Mouse (Mus musculus) liver, embryonic 16.5 days (tissue): ENCODE results near the gene Plb1. TPM values are rescaled to one million over a fixed set of nuclear protein-coding genes. Genes with fewer than 3 reads are reported as not detected.

ENCODE experiments used
- ATAC-seq: fragments of 200-750 bp; cut with Nextera tagmentation; 2 replicates; pipeline ENCODE4 v1.8.0; 2017; ENCODE audit warnings: low read depth, mild to moderate bottlenecking, moderate number of reproducible peaks, moderate library complexity
- H3K27ac ChIP-seq: fragments of 300-500 bp; sonication (generic); 2 replicates; pipeline ENCODE4 v1.5.1; 2014; ENCODE audit warnings: mild to moderate bottlenecking, low read length
- H3K27me3 ChIP-seq: fragments of 300-500 bp; sonication (generic); 2 replicates; pipeline ENCODE4 v1.6.1; 2014; ENCODE audit warnings: low read depth, low read length, mixed read lengths; ENCODE audit not compliant: control insufficient read depth, insufficient read depth
- H3K36me3 ChIP-seq: fragments of 300-500 bp; sonication (generic); 2 replicates; pipeline ENCODE4 v1.6.1; 2014; ENCODE audit warnings: mild to moderate bottlenecking; ENCODE audit not compliant: control insufficient read depth, insufficient read depth
- H3K4me1 ChIP-seq: fragments of 300-500 bp; sonication (generic); 2 replicates; pipeline ENCODE4 v1.6.1; 2014; ENCODE audit warnings: low read depth, low read length, mixed read lengths; ENCODE audit not compliant: control insufficient read depth
- H3K4me2 ChIP-seq: fragments of 300-500 bp; sonication (generic); 2 replicates; pipeline ENCODE4 v1.6.1; 2014; ENCODE audit warnings: low read depth, low read length, mixed read lengths
- H3K4me3 ChIP-seq: fragments of 300-500 bp; sonication (generic); 2 replicates; pipeline ENCODE4 v1.5.1; 2014; ENCODE audit warnings: low read depth, mild to moderate bottlenecking, low read length
- H3K9ac ChIP-seq: fragments of 300-500 bp; sonication (generic); 2 replicates; pipeline ENCODE4 v1.6.1; 2014; ENCODE audit warnings: low read depth, low read length
- H3K9me3 ChIP-seq: fragments of 300-500 bp; sonication (generic); replicated peaks from 2 replicates; pipeline ENCODE4 v1.6.1; 2016; ENCODE audit warnings: low read length; ENCODE audit not compliant: control insufficient read depth
- WGBS: fragments of 180-500 bp; shearing (Covaris S2); extraction: QIAGEN DNeasy Blood & Tissue Kit; methylation state at CpG from one replicate; pipeline ENCODE4 v1.1.7; 2014; ENCODE audit not compliant: insufficient replicate concordance; 5-methylcytosine and 5-hydroxymethylcytosine counted together
- polyA plus RNA-seq: library from polyadenylated mRNA; unstranded; fragments of >200 nt; fragmentation: Nextera tagmentation; extraction: Ambion mirVana; gene quantifications from 2 replicates; pipeline ENCODE4 v1.2.1, GENCODE M21; 2015

The Plb1 gene
- polyA plus RNA-seq, 1 experiment from 2014 or later, result 0.35 TPM

DNA sequence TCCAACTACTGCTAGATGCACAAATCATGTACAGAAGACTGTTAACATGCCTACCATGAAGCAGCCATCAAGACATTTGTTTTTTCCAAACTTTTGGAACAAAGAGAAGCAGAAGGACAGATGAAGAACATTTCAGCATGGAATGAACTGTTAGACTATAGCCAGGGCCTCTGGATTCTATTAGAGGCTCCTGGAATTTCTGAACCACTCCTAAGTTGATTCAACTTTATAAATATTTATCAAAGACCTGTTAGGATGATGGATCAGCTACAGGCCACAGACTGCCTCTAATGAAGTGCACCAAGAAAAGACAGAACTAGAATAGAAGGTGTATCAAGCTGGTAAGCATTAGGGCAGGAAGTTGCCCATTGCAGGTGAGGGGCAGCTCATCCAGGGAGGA is 156.1 kb downstream of the Plb1 start:
- no peaks in the 10 kb centered on the region for H3K27me3 ChIP-seq
- no peaks in the 10 kb centered on the region for H3K36me3 ChIP-seq
- no peak for ATAC-seq
- H3K4me1 ChIP-seq, result no peaks in the 10 kb centered on the region
- H3K27ac ChIP-seq, result no peak overlapping the region
- H3K9ac ChIP-seq, result no peak overlapping the region
- no peak overlapping the region for H3K4me3 ChIP-seq
- H3K4me2 ChIP-seq, result no peak overlapping the region
- no peaks in the 10 kb centered on the region for H3K9me3 ChIP-seq

- H3K4me1 ChIP-seq, result no peaks in the 10 kb centered on the region
- 31% methylated on average over 5 of the region's 5 CpGs for WGBS
Measured at GRCm38 (mm10) chr5:32390295-32390694, 157.8 kb downstream of the Plb1 start.

DNA sequence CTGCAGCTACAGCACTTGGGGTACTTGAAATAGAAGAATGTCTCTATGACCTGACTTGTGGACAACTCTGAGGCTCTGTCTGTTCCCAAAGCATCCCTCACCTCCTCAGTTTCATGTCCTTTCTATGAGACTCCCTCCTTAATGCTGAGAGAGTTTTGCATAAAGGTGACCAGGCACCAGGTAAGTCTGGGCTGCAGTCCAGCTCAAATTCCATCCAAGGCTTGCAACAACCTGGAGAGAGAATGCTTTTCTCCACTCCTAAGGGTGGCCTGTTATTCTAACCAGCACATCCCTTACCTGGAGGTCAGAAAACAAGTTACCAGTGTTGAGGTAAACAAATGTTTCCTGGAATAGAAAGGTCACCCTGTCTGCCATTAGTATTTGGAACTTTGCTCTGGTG is 159.8 kb downstream of the Plb1 start:
- no peaks in the 10 kb centered on the region for H3K36me3 ChIP-seq
- no peaks in the 10 kb centered on the region for H3K27me3 ChIP-seq
- H3K4me1 ChIP-seq, result no peaks in the 10 kb centered on the region
- no peak overlapping the region for H3K27ac ChIP-seq
- H3K4me3 ChIP-seq, result no peak overlapping the region
- no peak overlapping the region for H3K4me2 ChIP-seq
- no peak for ATAC-seq
- H3K9me3 ChIP-seq, result no peaks in the 10 kb centered on the region
- no peak overlapping the region for H3K9ac ChIP-seq

More at GRCm38 (mm10) chr5:32390295-32390694, 157.8 kb downstream of the Plb1 start:
- Histone ChIP-seq H3K9ac (no peak overlapping the region), H3K36me3 (no peaks in the 10 kb centered on the region), H3K27ac (no peak overlapping the region), H3K4me3 (no peak overlapping the region), H3K4me2 (no peak overlapping the region), H3K27me3 (no peaks in the 10 kb centered on the region), H3K9me3 (no peaks in the 10 kb centered on the region)
- ATAC-seq, result no peak

- Histone ChIP-seq H3K27ac (no peak overlapping the region; the same call in 1 of the 2 replicates), H3K4me3 (no peak overlapping the region), H3K9me3 (no peaks in the 10 kb centered on the region), H3K9ac (no peak overlapping the region), H3K27me3 (no peaks in the 10 kb centered on the region), H3K4me2 (no peak overlapping the region), H3K36me3 (no peaks in the 10 kb centered on the region), H3K4me1 (no peaks in the 10 kb centered on the region)
- no peak for ATAC-seq
- 38% methylated on average over 3 of the region's 3 CpGs for WGBS
Measured at GRCm38 (mm10) chr5:32394586-32394985, 162.1 kb downstream of the Plb1 start.

GRCm38 (mm10) chr5:32395101-32395892 is 162.8 kb downstream of the Plb1 start:
- Histone ChIP-seq H3K36me3 (no peaks in the 10 kb centered on the region), H3K9me3 (no peaks in the 10 kb centered on the region), H3K27me3 (no peaks in the 10 kb centered on the region), H3K4me1 (no peaks in the 10 kb centered on the region), H3K27ac (no peak overlapping the region; the same call in 1 of the 2 replicates), H3K4me3 (no peak overlapping the region), H3K9ac (no peak overlapping the region), H3K4me2 (no peak overlapping the region)
- WGBS, result 67% methylated on average over 9 of the region's 9 CpGs
- ATAC-seq, result no peak

DNA sequence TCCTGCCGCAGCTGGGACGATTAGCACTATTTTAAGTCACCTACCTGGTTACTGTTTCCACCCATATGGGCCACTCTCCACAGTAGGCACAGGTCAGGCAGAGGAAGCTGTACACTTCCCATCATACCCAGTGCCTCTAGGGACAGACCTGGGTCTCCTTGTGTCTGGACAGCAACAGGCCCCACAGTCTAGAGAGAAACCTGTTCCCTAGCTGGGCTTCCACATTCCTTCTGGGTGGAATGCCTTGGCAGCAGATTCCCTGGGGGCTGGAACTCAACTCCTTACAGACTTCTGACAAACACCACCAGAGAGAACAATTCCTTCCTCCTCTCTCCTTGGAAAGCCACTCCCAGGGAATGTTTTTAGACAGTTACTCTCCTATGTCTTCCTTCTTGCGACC is 165.2 kb downstream of the Plb1 start:
- Histone ChIP-seq H3K27ac (no peak overlapping the region), H3K36me3 (no peaks in the 10 kb centered on the region), H3K4me2 (no peak overlapping the region), H3K4me3 (no peak overlapping the region), H3K4me1 (peaks cover 5% of the 10 kb centered on the region), H3K9ac (no peak overlapping the region), H3K9me3 (no peaks in the 10 kb centered on the region), H3K27me3 (no peaks in the 10 kb centered on the region)
- WGBS, result 76% methylated on average over 3 of the region's 3 CpGs
- ATAC-seq, result no peak

GRCm38 (mm10) chr5:32400926-32401325 is 168.4 kb downstream of the Plb1 start:
- Histone ChIP-seq H3K27me3 (no peaks in the 10 kb centered on the region), H3K4me2 (no peak overlapping the region), H3K4me1 (peaks cover 5% of the 10 kb centered on the region), H3K27ac (no peak overlapping the region), H3K4me3 (no peak overlapping the region), H3K9ac (no peak overlapping the region), H3K9me3 (no peaks in the 10 kb centered on the region), H3K36me3 (no peaks in the 10 kb centered on the region)
- peak; percentile 77 for ATAC-seq
- WGBS, result 37% methylated on average over 2 of the region's 2 CpGs

DNA sequence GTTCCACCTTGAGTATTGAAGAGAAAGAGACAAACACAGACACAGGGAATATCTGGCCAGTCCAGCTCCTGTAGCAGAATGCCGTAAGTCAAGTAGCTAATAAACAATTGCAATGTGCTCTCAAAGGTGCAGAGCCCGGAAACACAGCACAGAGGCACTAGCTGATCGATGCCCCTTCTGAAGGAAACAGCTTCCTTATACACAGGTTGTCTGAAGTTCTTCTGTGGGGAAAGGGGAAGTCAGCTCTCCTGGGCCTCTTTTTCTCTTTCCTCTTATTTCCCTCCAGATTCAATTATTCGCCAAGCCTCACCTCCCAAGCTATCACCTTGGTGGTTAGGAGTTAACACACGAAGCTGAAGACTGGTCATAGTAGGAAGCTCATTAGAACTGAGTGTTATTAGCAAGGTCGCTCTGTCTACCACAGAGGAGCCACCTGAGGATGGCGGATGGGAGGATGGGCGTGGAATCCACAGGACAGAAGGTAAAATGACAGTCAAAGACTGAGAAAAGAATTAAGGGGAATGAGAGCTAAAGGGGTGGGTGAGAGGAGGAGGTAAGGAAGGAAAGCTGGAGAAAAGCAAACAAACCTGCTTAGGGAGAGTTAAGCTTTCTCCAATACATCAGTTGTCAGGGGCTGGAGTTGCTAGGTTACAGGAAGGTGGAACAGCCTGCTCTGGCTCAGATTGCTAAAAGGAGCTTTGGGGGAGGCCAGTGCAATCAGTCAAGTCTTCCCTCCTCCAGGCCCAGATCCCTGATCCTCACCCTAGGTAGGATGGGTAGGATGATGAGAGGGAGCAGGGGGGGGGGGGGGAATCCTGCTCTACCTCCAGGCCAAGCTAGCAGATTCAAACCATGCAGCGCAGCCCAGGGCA is 170.8 kb downstream of the Plb1 start:
- no peak for ATAC-seq
- no peak overlapping the region for H3K9ac ChIP-seq
- H3K27me3 ChIP-seq, result no peaks in the 10 kb centered on the region
- H3K4me3 ChIP-seq, result no peak overlapping the region
- H3K4me2 ChIP-seq, result no peak overlapping the region
- 43% methylated on average over 9 of the region's 9 CpGs for WGBS
- H3K36me3 ChIP-seq, result no peaks in the 10 kb centered on the region
- no peaks in the 10 kb centered on the region for H3K9me3 ChIP-seq
- no peak overlapping the region for H3K27ac ChIP-seq
- H3K4me1 ChIP-seq, result peaks cover 5% of the 10 kb centered on the region

GRCm38 (mm10) chr5:32405199-32405855 is 172.8 kb downstream of the Plb1 start:
- Histone ChIP-seq H3K4me3 (no peak overlapping the region), H3K27me3 (no peaks in the 10 kb centered on the region), H3K9me3 (no peaks in the 10 kb centered on the region), H3K4me1 (peaks cover 5% of the 10 kb centered on the region), H3K36me3 (no peaks in the 10 kb centered on the region), H3K4me2 (no peak overlapping the region), H3K27ac (no peak overlapping the region), H3K9ac (no peak overlapping the region)
- no peak for ATAC-seq
- WGBS, result 67% methylated on average over 4 of the region's 4 CpGs
